Mouse (Mus musculus): ENCODE measurements around the gene Cnih1. TPM values are rescaled to one million over a fixed set of nuclear protein-coding genes. Genes with fewer than 3 reads are reported as not detected.
"Not testable (repeated sequence)": the region's sequence is repeated elsewhere in the genome, so short reads cannot be mapped to it uniquely, and the experiment has no call there.

The Cnih1 gene
- 184 and 194 TPM in 2 replicates for polyA plus RNA-seq (2016; fragmentation: Nextera tagmentation; extraction: Ambion mirVana)

- Histone ChIP-seq H3K4me1 (peaks cover 15% of the 10 kb centered on the region; the same call in 1 of the 2 replicates), H3K27ac (peak within 1 kb of the TSS; percentile 97), H3K9ac (peak within 1 kb of the TSS; percentile 97), H3K9me3 (no peaks in the 10 kb centered on the region), H3K36me3 (peaks cover 5% of the 10 kb centered on the region; the same call in 1 of the 2 replicates), H3K4me3 (peak within 1 kb of the TSS; percentile 90), H3K4me2 (replicated peaks) (peak within 1 kb of the TSS; percentile 77), H3K27me3 (no peaks in the 10 kb centered on the region)
- under 1% methylated on average over 84 of the region's 86 CpGs for WGBS
- peak; percentile 92 for ATAC-seq (ENCODE audit: insufficient number of reproducible peaks, insufficient read depth, low FRiP score, low TSS enrichment)
Observed at GRCm38 (mm10) chr14:46787787-46788504, at the start of gene Cnih1. Cnih1 (minus strand) TSS chr14:46788411.

DNA sequence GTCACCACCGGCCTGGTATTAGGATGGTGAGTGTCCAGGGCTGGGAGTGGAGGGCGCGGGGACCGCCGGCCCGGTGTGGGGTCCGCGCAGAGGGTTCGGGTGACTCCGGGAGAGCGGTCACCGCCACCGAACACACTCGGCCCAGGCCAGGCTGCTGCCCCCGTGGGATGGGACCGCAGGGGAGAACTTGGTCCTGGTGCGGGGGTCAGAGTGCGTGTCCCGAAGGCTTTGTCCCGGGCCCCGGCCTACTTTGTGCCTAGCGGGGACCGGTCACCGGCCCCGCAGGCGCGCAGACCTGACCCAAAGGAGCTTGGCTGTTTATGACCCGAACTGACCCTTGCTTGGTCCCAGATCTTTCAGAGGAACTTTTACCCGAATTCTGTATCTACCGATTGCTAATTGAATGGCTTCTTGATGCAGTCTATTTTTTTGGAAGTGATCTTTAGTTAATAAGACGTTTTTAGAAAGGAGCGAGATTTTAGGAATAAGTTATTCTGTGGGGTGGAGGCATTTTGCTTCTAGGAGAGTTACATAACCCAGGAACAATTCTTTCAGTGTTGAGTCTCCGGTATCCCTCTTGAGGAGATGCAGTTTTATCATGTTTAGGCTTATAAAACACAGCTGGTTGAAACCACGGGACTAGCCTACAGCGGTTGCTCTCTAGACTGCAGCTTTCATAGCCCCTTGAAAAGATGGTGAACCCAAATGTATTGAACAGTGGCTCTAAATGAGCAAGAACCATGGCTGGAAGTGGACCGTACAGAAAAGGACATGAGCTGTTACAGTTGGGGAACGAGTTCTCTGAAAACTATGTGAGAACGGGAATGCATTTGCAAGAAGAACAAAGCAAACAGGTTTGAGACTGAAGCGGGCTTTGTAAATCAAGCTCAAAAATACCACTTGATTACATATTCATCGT lies 44.4 kb upstream of the Cnih1 start:
- Histone ChIP-seq H3K4me3 (peak overlapping the region; percentile 89), H3K4me2 (replicated peaks) (peak overlapping the region; percentile 87), H3K27ac (peak overlapping the region; percentile 54; the same call in 1 of the 2 replicates), H3K9ac (peak overlapping the region; percentile 81), H3K4me1 (no peaks in the 10 kb centered on the region), H3K9me3 (no peaks in the 10 kb centered on the region), H3K36me3 (no peaks in the 10 kb centered on the region), H3K27me3 (no peaks in the 10 kb centered on the region)
- WGBS, result 7% methylated on average over 40 of the region's 40 CpGs
- ATAC-seq (ENCODE audit: insufficient number of reproducible peaks, insufficient read depth, low FRiP score, low TSS enrichment), result no peak

DNA sequence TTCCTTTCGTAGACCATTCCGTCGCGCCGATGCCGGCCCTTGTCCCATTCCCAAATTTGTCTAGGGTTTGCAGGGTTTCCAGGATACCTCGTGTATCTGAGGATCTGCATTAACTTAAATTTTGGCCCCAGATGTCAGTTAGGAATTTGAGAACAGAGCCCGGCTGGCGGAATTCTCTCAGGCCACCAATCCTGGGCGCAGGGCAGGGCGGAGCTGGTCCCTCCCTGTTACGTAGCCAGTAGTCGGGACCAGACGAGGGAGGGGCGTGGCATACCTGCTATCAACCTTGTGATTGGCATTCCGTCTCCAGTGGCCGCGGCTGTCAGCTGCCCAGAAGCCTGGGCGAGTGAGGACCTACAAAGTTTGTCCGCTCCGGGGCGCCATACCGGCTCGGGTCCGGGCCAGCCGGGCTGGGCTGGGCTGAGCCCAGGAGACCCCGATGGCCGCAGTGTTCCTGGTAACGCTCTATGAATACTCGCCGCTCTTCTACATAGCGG lies 43.7 kb upstream of the Cnih1 start, which contains the start of gene Cgrrf1:
Cgrrf1 (plus strand) TSS at position 289 of the 497 bp plus-strand sequence.
- WGBS, result 1% methylated on average over 32 of the region's 32 CpGs
- no peaks in the 10 kb centered on the region for H3K9me3 ChIP-seq
- peak within 1 kb of the TSS; percentile 81 for H3K9ac ChIP-seq
- peak within 1 kb of the TSS; percentile 87 for H3K4me2 ChIP-seq (replicated peaks)
- peak; percentile 96 for ATAC-seq (ENCODE audit: insufficient number of reproducible peaks, insufficient read depth, low FRiP score, low TSS enrichment)
- no peaks in the 10 kb centered on the region for H3K36me3 ChIP-seq
- H3K27ac ChIP-seq, result peak within 1 kb of the TSS; percentile 54; the same call in 1 of the 2 replicates
- H3K27me3 ChIP-seq, result no peaks in the 10 kb centered on the region
- H3K4me3 ChIP-seq, result peak within 1 kb of the TSS; percentile 89
- no peaks in the 10 kb centered on the region for H3K4me1 ChIP-seq

DNA sequence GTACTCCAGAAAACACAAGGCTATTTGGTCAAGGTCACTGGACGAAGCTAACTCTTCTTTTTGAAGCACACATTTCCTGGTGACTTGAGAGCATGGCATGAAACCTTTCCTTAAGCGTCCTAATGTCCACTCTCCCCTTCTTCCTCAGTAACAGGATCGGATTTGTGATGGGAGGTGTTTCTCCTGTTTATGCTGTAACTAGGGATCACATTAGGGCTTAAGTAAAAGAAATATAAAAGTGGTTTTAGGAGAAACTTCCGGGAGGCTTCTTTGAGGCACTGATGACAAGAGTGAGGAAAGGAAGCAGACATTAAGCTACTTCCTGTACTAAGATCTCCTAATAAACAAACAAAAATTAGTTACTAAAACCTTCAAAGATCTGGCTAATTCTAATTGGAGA lies 43.1 kb upstream of the Cnih1 start:
- 4% methylated on average over 4 of the region's 4 CpGs for WGBS
- Histone ChIP-seq H3K27me3 (no peaks in the 10 kb centered on the region), H3K27ac (no peak overlapping the region), H3K9me3 (no peaks in the 10 kb centered on the region), H3K4me3 (peak overlapping the region; percentile 89), H3K36me3 (no peaks in the 10 kb centered on the region), H3K4me2 (replicated peaks) (peak overlapping the region; percentile 87), H3K9ac (peak overlapping the region; percentile 81), H3K4me1 (no peaks in the 10 kb centered on the region)
- ATAC-seq (ENCODE audit: insufficient number of reproducible peaks, insufficient read depth, low FRiP score, low TSS enrichment), result no peak

- no peak for ATAC-seq (ENCODE audit: insufficient number of reproducible peaks, insufficient read depth, low FRiP score, low TSS enrichment)
- Histone ChIP-seq H3K4me3 (no peak overlapping the region), H3K27me3 (no peaks in the 10 kb centered on the region), H3K9me3 (no peaks in the 10 kb centered on the region), H3K4me2 (replicated peaks) (no peak overlapping the region), H3K9ac (no peak overlapping the region), H3K4me1 (no peaks in the 10 kb centered on the region), H3K36me3 (no peaks in the 10 kb centered on the region), H3K27ac (no peak overlapping the region)
- WGBS, result 65% methylated on average over 1 of the region's 1 CpGs
Observed at GRCm38 (mm10) chr14:46827430-46827829, 39.2 kb upstream of the Cnih1 start.

DNA sequence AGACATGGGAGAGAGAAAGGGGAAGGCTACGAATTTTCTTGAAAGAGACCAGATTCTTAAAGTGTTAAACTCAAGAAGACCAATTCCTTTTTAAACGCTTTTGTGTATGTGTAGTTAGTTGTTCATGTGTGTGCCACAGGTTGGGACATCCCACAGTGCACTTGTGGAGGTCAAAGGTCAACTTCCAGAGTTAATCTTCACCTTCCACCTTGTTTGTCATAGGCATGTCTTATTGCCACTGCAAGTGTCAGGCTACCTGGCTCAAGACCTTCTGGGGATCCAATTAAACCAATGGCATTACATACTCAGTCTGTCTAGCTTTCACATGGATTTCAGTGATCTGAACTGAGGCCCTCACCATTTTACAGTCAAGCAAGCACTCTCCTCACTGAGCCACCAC lies 35.8 kb upstream of the Cnih1 start:
- WGBS, result 75% methylated on average over 2 of the region's 2 CpGs

DNA sequence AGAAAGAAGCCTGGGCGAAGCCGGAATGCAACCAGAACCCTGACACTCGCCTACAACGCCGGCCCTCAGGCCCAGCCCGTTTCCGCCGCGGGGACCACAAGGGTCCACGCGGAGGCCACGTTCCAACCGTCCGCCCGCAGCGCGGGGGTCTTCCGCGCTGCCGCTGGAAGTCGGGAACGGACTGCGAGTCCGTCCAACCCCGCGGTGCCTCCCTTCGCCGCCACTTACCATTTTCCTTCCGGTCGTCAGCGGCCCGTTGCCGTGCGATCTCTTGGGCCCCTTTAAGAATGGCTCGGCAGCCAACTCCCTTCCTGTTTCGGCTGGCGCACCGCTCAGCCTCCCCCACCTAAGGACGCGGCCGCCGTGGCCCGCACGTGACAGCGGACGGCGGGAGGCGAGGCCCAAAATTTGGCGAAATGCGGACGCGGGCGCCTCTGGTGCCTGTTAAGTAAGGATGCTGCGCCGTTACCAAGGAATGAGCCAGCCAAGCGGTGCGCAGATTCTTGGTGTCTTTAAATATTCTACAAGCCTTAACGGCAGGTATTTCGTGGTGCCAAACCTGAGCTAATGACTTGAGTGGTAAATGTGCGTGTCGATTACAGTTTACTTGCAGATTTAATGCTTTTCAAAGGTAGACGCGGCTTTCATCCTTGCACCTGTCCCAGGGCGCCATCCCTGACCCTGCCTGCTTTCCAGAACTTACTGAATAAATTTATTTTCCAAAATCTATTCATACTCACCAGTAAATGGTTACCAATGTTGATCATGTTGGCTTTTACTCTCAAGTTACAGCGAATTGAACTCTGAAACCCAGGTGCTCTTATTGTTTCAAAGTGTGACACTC lies 33.9 kb upstream of the Cnih1 start, which contains the start of gene Gmfb:
Gmfb (minus strand) TSS at position 370 of the 844 bp plus-strand sequence.
- Histone ChIP-seq H3K27ac (peak within 1 kb of the TSS; percentile 90), H3K4me2 (replicated peaks) (peak within 1 kb of the TSS; percentile 76), H3K36me3 (0 out of 2 replicates have a peak, but pooled peaks cover 5% of the 10 kb centered on the region), H3K4me1 (peaks cover 9% of the 10 kb centered on the region), H3K9ac (peak within 1 kb of the TSS; percentile 77), H3K27me3 (no peaks in the 10 kb centered on the region), H3K9me3 (no peaks in the 10 kb centered on the region), H3K4me3 (peak within 1 kb of the TSS; percentile 79)
- ATAC-seq (ENCODE audit: insufficient number of reproducible peaks, insufficient read depth, low FRiP score, low TSS enrichment), result peak; percentile 90
- under 1% methylated on average over 65 of the region's 65 CpGs for WGBS

More for the DNA sequence above, 35.8 kb upstream of the Cnih1 start:
- Histone ChIP-seq H3K27me3 (no peaks in the 10 kb centered on the region), H3K4me1 (peaks cover 9% of the 10 kb centered on the region), H3K9ac (no peak overlapping the region), H3K4me2 (replicated peaks) (no peak overlapping the region), H3K9me3 (no peaks in the 10 kb centered on the region), H3K36me3 (no peaks in the 10 kb centered on the region), H3K4me3 (no peak overlapping the region), H3K27ac (no peak overlapping the region)
- ATAC-seq (ENCODE audit: insufficient number of reproducible peaks, insufficient read depth, low FRiP score, low TSS enrichment), result no peak

GRCm38 (mm10) chr14:46821271-46821872 lies 33.2 kb upstream of the Cnih1 start:
- Histone ChIP-seq H3K36me3 (0 out of 2 replicates have a peak, but pooled peaks cover 10% of the 10 kb centered on the region), H3K9me3 (no peaks in the 10 kb centered on the region), H3K4me2 (replicated peaks) (peak overlapping the region; percentile 76), H3K4me3 (peak overlapping the region; percentile 79), H3K4me1 (peaks cover 9% of the 10 kb centered on the region), H3K27ac (peak overlapping the region; percentile 90), H3K27me3 (no peaks in the 10 kb centered on the region), H3K9ac (peak overlapping the region; percentile 77)
- 0 out of 2 replicates have a peak, but pooled peaks have one; percentile 8 for ATAC-seq (ENCODE audit: insufficient number of reproducible peaks, insufficient read depth, low FRiP score, low TSS enrichment)
- under 1% methylated on average over 11 of the region's 11 CpGs for WGBS

- WGBS, result 91% methylated on average over 6 of the region's 6 CpGs
- not testable (repeated sequence) for H3K4me3 ChIP-seq; H3K9ac ChIP-seq; H3K4me2 ChIP-seq (replicated peaks); H3K9me3 ChIP-seq; H3K27me3 ChIP-seq; ATAC-seq (ENCODE audit: insufficient number of reproducible peaks, insufficient read depth, low FRiP score, low TSS enrichment); H3K4me1 ChIP-seq; H3K27ac ChIP-seq
- peaks cover 15% of the 10 kb centered on the region; the same call in 1 of the 2 replicates for H3K36me3 ChIP-seq
Observed at GRCm38 (mm10) chr14:46819961-46820360, 31.8 kb upstream of the Cnih1 start.

- no peak overlapping the region for H3K9ac ChIP-seq
- H3K4me1 ChIP-seq, result peaks cover 9% of the 10 kb centered on the region
- 86% methylated on average over 7 of the region's 7 CpGs for WGBS
- H3K4me2 ChIP-seq (replicated peaks), result no peak overlapping the region
- no peak overlapping the region for H3K27ac ChIP-seq
- H3K36me3 ChIP-seq, result peaks cover 19% of the 10 kb centered on the region
- ATAC-seq (ENCODE audit: insufficient number of reproducible peaks, insufficient read depth, low FRiP score, low TSS enrichment), result no peak
- no peaks in the 10 kb centered on the region for H3K27me3 ChIP-seq
- no peaks in the 10 kb centered on the region for H3K9me3 ChIP-seq
- H3K4me3 ChIP-seq, result no peak overlapping the region
Observed at GRCm38 (mm10) chr14:46818743-46819142, 30.5 kb upstream of the Cnih1 start.

All from embryonic facial prominence, embryonic 12.5 days (tissue).